Mouse (Mus musculus) common myeloid progenitor, adult 5-6 weeks (primary cell): ENCODE data around the gene Kcnk5. TPM values are rescaled to one million over a fixed set of nuclear protein-coding genes. Genes with fewer than 3 reads are reported as not detected.

Source experiments
- ATAC-seq: replicated peaks from 2 replicates; pipeline ENCODE4 v1.8.0; 2016; ENCODE audit warnings: low read depth, mild to moderate bottlenecking, moderate TSS enrichment, inconsistent platforms; ENCODE audit not compliant: poor library complexity, severe bottlenecking
- total RNA-seq: library from RNA; stranded (forward); fragments of 200-1000, 187-1606 nt; gene quantifications from 2 replicates; pipeline ENCODE4 v1.2.3, GENCODE M21; 2017

Gene Kcnk5
- total RNA-seq, 1 experiment from 2014 or later, result 13.9 TPM

DNA sequence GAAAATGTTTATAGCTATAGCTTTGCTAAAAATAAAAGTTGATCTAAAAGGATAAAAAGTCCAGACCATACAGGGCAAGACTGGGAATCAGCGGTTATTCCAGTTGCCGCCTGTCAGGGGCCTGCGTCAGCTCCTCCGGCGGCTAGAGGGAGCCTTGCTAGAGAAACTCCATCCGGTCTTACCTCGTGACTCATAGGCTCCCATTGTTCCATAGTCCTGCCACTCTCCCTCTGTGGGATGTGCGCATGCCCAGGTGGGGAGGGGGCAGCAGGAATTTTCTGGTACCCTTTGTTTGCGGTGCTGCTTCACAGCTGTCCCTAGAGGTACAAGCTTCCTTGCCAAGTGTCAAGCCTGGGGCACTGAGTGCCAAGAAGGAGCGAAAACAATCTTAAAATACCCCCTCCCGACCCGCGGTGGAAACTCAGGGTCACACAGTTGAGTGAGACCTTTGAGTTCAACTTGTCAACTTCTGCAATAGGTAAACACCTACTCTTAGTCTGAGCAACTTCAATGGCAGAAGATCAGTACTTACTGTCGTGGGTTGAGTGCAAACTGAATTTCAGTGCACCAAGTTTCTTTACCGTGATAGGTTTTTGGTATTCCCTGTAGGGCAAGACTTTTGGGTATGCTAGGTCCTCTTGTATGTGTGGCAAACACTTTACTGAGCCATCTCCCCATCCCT, 54.1 kb downstream of the Kcnk5 start:
- ATAC-seq, result no peak

DNA sequence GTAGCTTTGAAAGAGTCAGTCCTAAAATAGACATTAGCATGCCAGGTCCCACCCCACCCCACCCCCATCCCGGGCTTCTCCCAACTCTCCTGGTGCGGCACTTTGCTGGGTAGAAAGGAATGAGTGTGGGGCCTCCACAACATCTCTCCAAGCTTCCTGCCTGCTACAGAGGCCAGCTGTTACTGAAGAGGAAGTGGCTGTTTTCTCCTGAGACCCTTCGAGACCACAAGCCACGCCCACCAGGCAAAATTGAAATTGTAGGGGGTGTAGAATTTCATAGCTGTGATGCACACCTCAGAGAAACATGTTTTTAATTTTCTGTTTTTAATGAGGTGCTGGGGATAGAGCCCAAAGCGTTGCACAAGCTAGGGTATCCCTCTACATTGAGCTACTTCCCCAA, 60.7 kb downstream of the Kcnk5 start:
- ATAC-seq, result peak; percentile 84

DNA sequence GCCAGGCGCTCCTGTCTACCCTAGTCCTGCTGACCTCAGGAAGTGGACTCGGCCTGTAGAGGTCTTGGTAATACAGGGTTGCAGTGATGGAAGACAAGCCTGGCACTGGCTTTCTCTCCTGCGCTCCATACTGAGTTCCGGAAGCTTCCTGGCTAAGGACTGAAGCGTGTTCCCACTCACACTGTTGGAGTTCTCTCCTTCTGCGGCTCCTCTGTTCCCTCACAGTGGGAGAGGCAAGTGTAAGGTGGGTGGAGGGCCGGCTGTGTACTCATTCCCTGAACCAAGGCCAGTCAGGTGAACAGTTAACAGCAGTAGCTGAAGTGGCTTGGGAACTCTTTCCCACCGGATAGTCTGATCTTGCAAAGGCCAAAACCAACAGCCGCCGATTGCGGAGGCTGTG, 61.6 kb downstream of the Kcnk5 start:
- ATAC-seq, result no peak

DNA sequence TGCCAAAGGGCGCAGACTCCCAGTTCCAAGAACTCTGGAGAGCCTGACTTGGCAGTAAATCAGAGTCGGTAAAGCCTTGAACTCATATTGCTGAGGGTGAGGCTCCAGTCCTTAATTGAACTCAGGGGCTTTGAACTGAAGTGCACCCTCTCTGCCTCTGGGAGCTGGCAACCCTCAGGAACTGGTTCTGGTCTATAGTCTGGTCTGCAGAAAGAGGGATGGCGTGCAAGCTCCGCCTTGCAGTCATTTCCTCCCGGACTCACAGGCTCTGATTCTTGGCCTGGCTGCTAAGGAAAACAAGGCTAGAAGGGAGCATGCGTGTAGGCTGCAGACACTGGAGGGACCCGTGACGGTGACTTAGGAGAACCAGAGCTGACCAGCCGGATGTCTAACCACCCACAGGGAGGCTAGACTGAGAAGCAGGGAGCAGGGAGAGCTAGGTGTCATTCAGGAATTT, 65.4 kb downstream of the Kcnk5 start:
- ATAC-seq, result no peak

DNA sequence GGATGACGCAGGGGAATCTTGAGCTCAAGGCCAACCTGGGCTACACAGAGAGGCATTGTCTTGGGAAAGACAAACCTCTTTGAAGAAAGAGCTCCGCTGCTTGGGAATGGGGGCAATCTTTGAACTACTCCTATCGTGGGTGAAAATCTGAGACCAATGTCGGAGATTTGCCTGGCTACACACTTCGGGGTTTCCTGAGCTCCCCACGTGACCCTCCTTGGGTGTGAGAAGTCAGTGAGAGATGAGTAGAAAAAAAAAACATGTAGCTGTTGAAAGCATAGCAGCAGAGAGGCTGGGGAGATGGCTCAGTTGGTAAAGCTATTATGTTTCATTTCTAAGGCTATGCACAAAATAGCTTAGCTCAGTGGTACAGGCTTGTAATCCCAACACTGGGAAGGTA, 66.7 kb downstream of the Kcnk5 start:
- no peak for ATAC-seq

DNA sequence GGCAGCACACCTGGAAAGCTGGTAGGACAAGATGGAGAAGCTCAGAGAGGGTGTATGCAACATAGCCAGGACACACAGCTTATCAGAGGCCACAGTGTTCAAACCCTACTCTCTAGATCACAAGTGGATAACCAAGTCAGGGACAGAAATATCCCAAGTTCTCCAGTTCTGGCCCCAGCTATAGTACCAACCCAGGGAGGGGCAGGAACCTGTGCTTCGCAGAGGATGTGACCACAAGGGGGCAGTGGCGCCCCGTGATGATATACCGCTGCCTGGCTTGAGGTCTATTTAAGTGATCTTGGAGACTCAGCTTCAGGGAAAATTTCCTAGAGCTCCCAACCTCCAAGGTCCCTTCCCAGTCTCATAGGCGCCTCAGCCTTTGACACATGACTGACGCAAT, 67.6 kb downstream of the Kcnk5 start:
- ATAC-seq, result peak; percentile 89

DNA sequence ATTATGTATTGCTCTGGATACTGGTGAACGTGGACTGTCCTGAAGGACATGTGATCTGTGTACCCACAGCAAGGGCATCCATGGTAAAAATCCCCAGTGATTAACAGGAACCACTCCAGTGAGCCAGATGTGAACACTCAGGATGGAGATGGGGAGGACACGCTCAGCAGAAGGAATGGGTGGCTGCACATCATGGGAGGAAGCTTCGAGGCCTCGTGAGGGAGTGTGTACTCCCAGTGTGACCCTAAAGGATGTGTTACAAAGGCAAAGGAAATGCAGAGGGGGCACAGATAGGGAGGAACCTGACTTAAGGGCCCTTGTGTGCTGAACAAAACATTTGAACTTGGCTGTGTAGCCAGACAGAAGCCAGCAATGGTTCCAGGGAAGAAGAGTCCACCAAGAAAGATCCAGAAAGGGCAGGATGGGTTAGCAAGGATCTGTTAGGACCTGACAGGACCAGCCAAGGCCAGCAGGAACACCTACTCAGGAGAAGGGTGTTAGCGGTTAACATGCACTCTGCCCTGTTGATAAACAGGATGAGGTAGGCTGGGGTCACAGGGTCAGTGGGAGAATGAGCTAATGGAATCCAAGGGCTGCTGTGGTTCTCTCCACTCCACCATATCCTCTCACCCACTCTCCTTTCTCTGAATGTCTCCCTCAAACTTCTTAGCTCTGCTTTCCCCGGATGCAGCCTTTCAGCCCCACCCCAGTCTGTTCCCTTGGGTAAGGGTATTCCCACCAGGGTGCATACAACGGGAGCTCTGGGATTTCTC, 68.2 kb downstream of the Kcnk5 start:
- ATAC-seq, result no peak

DNA sequence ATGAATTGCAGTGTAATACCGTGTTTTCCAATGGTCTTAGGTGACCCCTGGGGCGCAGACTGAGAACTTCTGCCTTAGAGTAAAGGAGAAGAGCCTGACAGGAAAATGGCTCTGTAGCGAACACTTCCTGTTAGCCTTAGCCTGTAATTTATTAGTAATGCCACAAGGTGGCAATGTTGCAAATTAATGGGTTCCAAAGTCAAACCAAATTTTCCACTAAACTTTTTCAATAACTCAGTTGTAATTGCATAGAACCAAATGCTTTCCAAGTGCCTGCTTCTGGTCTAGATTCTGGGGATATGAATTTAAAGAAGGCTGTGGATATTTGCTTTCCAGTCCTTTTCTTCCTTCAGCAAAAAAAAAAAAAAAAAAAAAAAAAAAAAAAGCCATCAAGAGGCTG, 69.4 kb downstream of the Kcnk5 start:
- ATAC-seq, result no peak

DNA sequence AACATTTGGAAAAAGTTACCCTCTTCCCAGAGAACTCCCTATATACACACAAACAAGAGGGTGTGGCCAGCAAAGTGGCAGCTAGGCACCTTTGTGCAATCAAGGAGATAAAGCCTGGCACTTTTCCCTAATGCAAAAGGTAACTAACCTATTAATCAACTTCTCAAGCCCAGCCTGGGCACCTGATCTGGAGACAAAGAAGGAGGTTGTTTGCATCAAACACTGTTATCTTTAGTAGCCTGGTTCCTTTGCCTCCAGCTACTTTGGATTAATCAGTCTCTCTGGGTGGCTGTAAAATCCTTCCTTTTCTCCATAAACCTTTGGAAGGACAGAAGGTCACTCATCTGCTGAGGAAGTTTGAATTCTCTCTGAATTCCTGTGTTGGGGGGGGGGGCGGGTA, 70.7 kb downstream of the Kcnk5 start:
- ATAC-seq, result no peak

DNA sequence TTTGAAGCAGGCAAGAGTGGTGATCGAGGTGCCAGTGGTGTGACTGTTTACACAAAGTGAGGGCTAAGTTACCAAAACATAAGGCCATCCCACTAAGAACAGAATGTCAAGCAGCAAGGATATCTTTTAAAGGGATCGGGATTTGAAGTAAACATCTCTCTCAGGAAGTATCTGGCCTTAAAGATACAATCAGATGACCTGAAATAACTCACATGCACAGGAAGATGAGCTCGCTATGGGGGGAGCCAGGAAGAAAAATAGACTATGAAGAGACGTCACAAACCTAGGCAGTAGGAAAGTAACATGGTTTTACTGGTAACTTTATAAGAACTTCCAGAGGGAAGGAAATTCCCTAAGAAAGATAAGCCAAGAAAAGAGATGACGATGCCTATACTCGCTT, 75.3 kb downstream of the Kcnk5 start:
- no peak for ATAC-seq

DNA sequence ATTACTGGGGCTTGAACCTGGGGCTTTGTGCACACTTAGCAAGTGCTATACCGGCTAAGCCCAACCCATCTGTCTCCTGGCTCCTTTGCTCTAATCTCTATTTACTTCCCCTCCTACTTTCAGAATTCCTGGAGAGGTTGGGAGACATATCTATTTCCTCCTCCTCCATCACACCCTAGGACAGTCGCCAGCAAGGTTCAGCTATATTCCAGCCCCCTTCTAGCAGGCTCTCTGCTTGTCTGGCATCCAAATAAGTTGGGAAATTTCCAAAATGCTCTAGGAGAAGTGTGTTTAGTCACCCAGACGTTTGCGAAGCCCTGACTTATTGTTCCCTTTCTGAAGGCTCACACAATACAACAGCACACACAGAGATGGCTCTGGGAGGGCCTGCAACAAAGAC, 78.4 kb downstream of the Kcnk5 start:
- no peak for ATAC-seq

DNA sequence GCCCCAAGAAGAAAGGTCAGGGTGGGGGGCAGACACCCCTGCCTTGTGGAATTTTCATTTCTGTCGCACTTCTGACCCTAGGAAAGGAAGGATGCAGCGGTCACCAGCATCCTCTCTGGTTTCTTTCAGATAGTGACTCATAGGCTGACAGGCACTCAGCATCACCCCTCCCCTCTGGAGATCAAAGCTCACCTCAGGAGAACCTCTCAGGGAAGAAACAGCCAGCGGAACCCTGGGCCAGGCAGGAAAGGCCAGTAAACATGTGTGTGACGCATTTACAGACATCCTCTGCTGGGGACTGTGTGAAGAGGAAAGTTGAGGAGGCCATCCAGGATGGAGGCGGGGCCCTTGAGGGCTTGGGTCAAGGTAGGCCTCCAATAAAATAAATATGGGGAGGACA, 83.5 kb downstream of the Kcnk5 start:
- ATAC-seq, result no peak

DNA sequence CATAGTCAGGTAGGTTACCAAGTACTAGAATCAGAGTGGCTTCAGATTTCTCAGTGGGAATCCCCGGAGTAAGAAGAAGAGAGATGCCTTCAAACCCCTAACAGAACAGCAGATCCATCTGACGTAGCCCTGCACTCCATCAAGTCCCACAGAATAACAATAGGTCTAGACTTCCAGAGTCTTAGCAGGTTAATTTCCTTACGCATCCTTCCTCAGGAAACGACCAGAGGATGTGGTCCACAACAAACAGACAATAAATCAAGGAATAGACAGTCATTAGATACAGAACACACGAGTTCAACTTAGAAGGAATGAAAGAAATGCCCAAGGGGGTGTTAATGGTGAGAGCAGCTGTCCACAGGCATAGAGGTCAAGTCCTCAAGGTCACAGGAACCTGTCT, 86.7 kb downstream of the Kcnk5 start:
- ATAC-seq, result no peak

DNA sequence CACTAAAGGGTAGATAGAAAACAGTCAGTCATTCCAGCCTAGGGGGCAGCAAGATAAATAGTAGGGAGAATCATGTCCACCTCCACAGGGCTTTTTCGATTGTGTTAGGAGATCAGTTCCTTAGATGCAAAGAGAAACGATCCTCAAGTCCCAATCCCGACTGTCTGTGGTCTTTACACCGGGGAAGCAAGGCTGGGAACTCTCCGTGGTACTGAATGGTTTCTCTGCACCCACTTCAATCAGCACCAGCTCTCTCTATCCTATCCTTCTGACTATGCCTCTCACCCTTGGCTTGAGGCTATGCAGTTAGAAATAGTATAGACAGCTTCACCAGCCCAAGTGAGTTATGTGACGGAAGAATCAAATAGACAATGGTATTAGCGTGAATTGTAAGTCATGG, 88.1 kb downstream of the Kcnk5 start:
- ATAC-seq, result peak; percentile 88; the same call in 1 of the 2 replicates

Other genes with a start within 250 kb of the Kcnk5 start
- 38.7 TPM in 2 replicates for gene Gng2, start 204.2 kb downstream of the Kcnk5 start, total RNA-seq
- 2.1 and 2.2 TPM in 2 replicates for gene Saysd1, start 43.3 kb downstream of the Kcnk5 start, total RNA-seq
- gene Kcnk16, start 87.4 kb upstream of the Kcnk5 start, total RNA-seq, result not detected in 2 replicates
- gene Nudt13, start 112.9 kb upstream of the Kcnk5 start, total RNA-seq, result 8.2 and 10.1 TPM in 2 replicates
- 60.3 and 73.0 TPM in 2 replicates for gene Ecd, start 166.3 kb upstream of the Kcnk5 start, total RNA-seq
- gene Fam149b, start 166.4 kb upstream of the Kcnk5 start, total RNA-seq, result 21.5 and 28.5 TPM in 2 replicates
- gene Dnajc9, start 207.1 kb upstream of the Kcnk5 start, total RNA-seq, result 329 and 390 TPM in 2 replicates
- 38.8 and 43.9 TPM in 2 replicates for gene Mrps16, start 211.8 kb upstream of the Kcnk5 start, total RNA-seq